Mouse (Mus musculus) neutrophil, adult 5-6 weeks (primary cell): ENCODE results near the gene Cyth2. TPM values are rescaled to one million over a fixed set of nuclear protein-coding genes. Genes with fewer than 3 reads are reported as not detected.

Experiments used
- ATAC-seq: fragments of 151-379, 151-347 bp; 2 replicates; pipeline ENCODE4 v1.8.0; 2017; ENCODE audit warnings: mild to moderate bottlenecking, moderate TSS enrichment; ENCODE audit not compliant: insufficient number of reproducible peaks, poor library complexity, low FRiP score, severe bottlenecking; ENCODE audit errors: extremely low read depth
- total RNA-seq: library from RNA; stranded (forward); fragments of 200-1000 nt; gene quantifications from 2 replicates; pipeline ENCODE4 v1.2.3, GENCODE M21; 2017

Gene Cyth2
- 79.6 and 94.0 TPM in 2 replicates for total RNA-seq

GRCm38 (mm10) chr7:45813787-45814779 lies at the start of gene Cyth2:
Cyth2 (minus strand) TSS chr7:45814581.
- ATAC-seq, result peak; percentile 94

GRCm38 (mm10) chr7:45862804-45863203 lies 48.4 kb upstream of the Cyth2 start:
- ATAC-seq, result no peak

- ATAC-seq, result no peak
Observed at GRCm38 (mm10) chr7:45859008-45859407, 44.6 kb upstream of the Cyth2 start.

GRCm38 (mm10) chr7:45856950-45857901 lies 42.8 kb upstream of the Cyth2 start:
- no peak for ATAC-seq

GRCm38 (mm10) chr7:45853089-45853488 lies 38.7 kb upstream of the Cyth2 start:
- ATAC-seq, result no peak

GRCm38 (mm10) chr7:45850661-45851060 lies 36.3 kb upstream of the Cyth2 start:
- no peak for ATAC-seq

GRCm38 (mm10) chr7:45848447-45849027 lies 34.2 kb upstream of the Cyth2 start:
- ATAC-seq, result no peak

- ATAC-seq, result no peak
Observed at GRCm38 (mm10) chr7:45842950-45843744, 28.8 kb upstream of the Cyth2 start.

GRCm38 (mm10) chr7:45833924-45834323 lies 19.5 kb upstream of the Cyth2 start:
- no peak for ATAC-seq

- no peak for ATAC-seq
Observed at GRCm38 (mm10) chr7:45833148-45833790, 18.9 kb upstream of the Cyth2 start.

- ATAC-seq, result no peak
Observed at GRCm38 (mm10) chr7:45832428-45832827, 18.0 kb upstream of the Cyth2 start.

- ATAC-seq, result no peak
Observed at GRCm38 (mm10) chr7:45831128-45831525, 16.7 kb upstream of the Cyth2 start.

GRCm38 (mm10) chr7:45830427-45831127 lies 16.2 kb upstream of the Cyth2 start, which contains the start of gene Grwd1:
Grwd1 (minus strand) TSS chr7:45830944.
- peak; percentile 90 for ATAC-seq

- no peak for ATAC-seq
Observed at GRCm38 (mm10) chr7:45826631-45827030, 12.2 kb upstream of the Cyth2 start.

- no peak for ATAC-seq
Observed at GRCm38 (mm10) chr7:45824598-45824997, 10.2 kb upstream of the Cyth2 start, which contains the start of gene Kcnj14. Kcnj14 (minus strand) TSS chr7:45824782.

- no peak for ATAC-seq
Observed at GRCm38 (mm10) chr7:45820913-45821312, 6.5 kb upstream of the Cyth2 start.

GRCm38 (mm10) chr7:45819843-45820242 lies 5.5 kb upstream of the Cyth2 start:
- ATAC-seq, result no peak
